Mouse (Mus musculus): ENCODE data around the gene D630045J12Rik. TPM values are rescaled to one million over a fixed set of nuclear protein-coding genes. Genes with fewer than 3 reads are reported as not detected.

Gene D630045J12Rik
- 4.1 and 6.3 TPM in 2 replicates for total RNA-seq (2012; rRNA removed)

GRCm38 (mm10) chr6:38253736-38254641 lies at the start of gene D630045J12Rik:
D630045J12Rik (minus strand) TSS chr6:38254009.
- Histone ChIP-seq H3K36me3 (ENCODE audit: control insufficient read depth, insufficient read depth, low read length, poor library complexity, severe bottlenecking) (no peaks in the 10 kb centered on the region), H3K4me3 (ENCODE audit: insufficient read depth in 1 of 2, low read depth in 1 of 2, low read length in 2 of 2, poor library complexity in 1 of 2, severe bottlenecking in 1 of 2) (peak within 1 kb of the TSS; percentile 83 to 93), H3K9me3 (ENCODE audit: control insufficient read depth, insufficient read depth, low read depth, low read length) (no peaks in the 10 kb centered on the region), H3K4me1 (ENCODE audit: control insufficient read depth in 2 of 2, insufficient read depth in 2 of 2, low read length in 2 of 2, poor library complexity in 1 of 2) (peaks cover 2 to 3% of the 10 kb centered on the region in 2 experiments; a peak in 1 of 4 replicates), H3K9ac (ENCODE audit: insufficient read depth, low read depth, low read length, poor library complexity, severe bottlenecking) (peak within 1 kb of the TSS; percentile 81), H3K27ac (ENCODE audit: insufficient read depth, low read depth, low read length, poor library complexity, severe bottlenecking) (no peak within 1 kb of the TSS)
- no peak for DNase-seq (ENCODE audit: low read depth, low spot score)
- TF ChIP-seq CHD2 (IDR thresholded peaks at IDR 0.05; ENCODE audit: low read depth, low read length) (no peak), ZNF384 (IDR thresholded peaks at IDR 0.05; ENCODE audit: low read depth, low read length) (no peak), ZC3H11A (IDR thresholded peaks at IDR 0.05; ENCODE audit: borderline replicate concordance, low read depth, low read length) (no peak), HCFC1 (IDR thresholded peaks at IDR 0.05; ENCODE audit: borderline replicate concordance, insufficient read depth, low read length) (no peak), MAFK (IDR thresholded peaks at IDR 0.05; ENCODE audit: insufficient read depth, low read depth, low read length) (no peak)
- in situ Hi-C loops (cut with MboI; ENCODE audit: low sequenced_read_pairs in 2 of 2, unreplicated experiment in 2 of 2): no loop called here

GRCm38 (mm10) chr6:38298761-38299401 lies 45.1 kb upstream of the D630045J12Rik start, which contains the start of gene Zc3hav1l:
Zc3hav1l (minus strand) TSS chr6:38299259.
- in situ Hi-C loops (cut with MboI; ENCODE audit: low sequenced_read_pairs in 2 of 2, unreplicated experiment in 2 of 2): no loop called here
- Histone ChIP-seq H3K9ac (ENCODE audit: insufficient read depth, low read depth, low read length, poor library complexity, severe bottlenecking) (peak within 1 kb of the TSS; percentile 77), H3K4me3 (ENCODE audit: insufficient read depth in 1 of 2, low read depth in 1 of 2, low read length in 2 of 2, poor library complexity in 1 of 2, severe bottlenecking in 1 of 2) (peak within 1 kb of the TSS; percentile 79 to 91), H3K36me3 (ENCODE audit: control insufficient read depth, insufficient read depth, low read length, poor library complexity, severe bottlenecking) (peaks cover 5% of the 10 kb centered on the region), H3K27ac (ENCODE audit: insufficient read depth, low read depth, low read length, poor library complexity, severe bottlenecking) (no peak within 1 kb of the TSS), H3K4me1 (ENCODE audit: control insufficient read depth in 2 of 2, insufficient read depth in 2 of 2, low read length in 2 of 2, poor library complexity in 1 of 2) (no peaks in the 10 kb centered on the region; a peak in 1 of 4 replicates), H3K9me3 (ENCODE audit: control insufficient read depth, insufficient read depth, low read depth, low read length) (no peaks in the 10 kb centered on the region)
- DNase-seq (ENCODE audit: low read depth, low spot score): peak; percentile 63
- no peak for TF ChIP-seq ZC3H11A (IDR thresholded peaks at IDR 0.05; ENCODE audit: borderline replicate concordance, low read depth, low read length)
- TF ChIP-seq HCFC1 (IDR thresholded peaks at IDR 0.05; ENCODE audit: borderline replicate concordance, insufficient read depth, low read length): no peak
- TF ChIP-seq MAFK (IDR thresholded peaks at IDR 0.05; ENCODE audit: insufficient read depth, low read depth, low read length): no peak
- no peak for TF ChIP-seq CHD2 (IDR thresholded peaks at IDR 0.05; ENCODE audit: low read depth, low read length)
- TF ChIP-seq ZNF384 (IDR thresholded peaks at IDR 0.05; ENCODE audit: low read depth, low read length): no peak

GRCm38 (mm10) chr6:38298246-38298635 lies 44.4 kb upstream of the D630045J12Rik start:
- H3K36me3 ChIP-seq (ENCODE audit: control insufficient read depth, insufficient read depth, low read length, poor library complexity, severe bottlenecking): peaks cover 5% of the 10 kb centered on the region
- no peak overlapping the region for H3K27ac ChIP-seq (ENCODE audit: insufficient read depth, low read depth, low read length, poor library complexity, severe bottlenecking)
- TF ChIP-seq ZNF384 (IDR thresholded peaks at IDR 0.05; ENCODE audit: low read depth, low read length) (no peak), CHD2 (IDR thresholded peaks at IDR 0.05; ENCODE audit: low read depth, low read length) (no peak), HCFC1 (IDR thresholded peaks at IDR 0.05; ENCODE audit: borderline replicate concordance, insufficient read depth, low read length) (no peak), ZC3H11A (IDR thresholded peaks at IDR 0.05; ENCODE audit: borderline replicate concordance, low read depth, low read length) (no peak), MAFK (IDR thresholded peaks at IDR 0.05; ENCODE audit: insufficient read depth, low read depth, low read length) (no peak)
- in situ Hi-C loops (cut with MboI; ENCODE audit: low sequenced_read_pairs in 2 of 2, unreplicated experiment in 2 of 2): no loop called here
- H3K4me1 ChIP-seq (ENCODE audit: control insufficient read depth in 2 of 2, insufficient read depth in 2 of 2, low read length in 2 of 2, poor library complexity in 1 of 2): no peaks in the 10 kb centered on the region; a peak in 1 of 4 replicates
- peak; percentile 13 for DNase-seq (ENCODE audit: low read depth, low spot score)
- H3K9me3 ChIP-seq (ENCODE audit: control insufficient read depth, insufficient read depth, low read depth, low read length): no peaks in the 10 kb centered on the region
- H3K9ac ChIP-seq (ENCODE audit: insufficient read depth, low read depth, low read length, poor library complexity, severe bottlenecking): peak overlapping the region; percentile 77
- H3K4me3 ChIP-seq (ENCODE audit: insufficient read depth in 1 of 2, low read depth in 1 of 2, low read length in 2 of 2, poor library complexity in 1 of 2, severe bottlenecking in 1 of 2): peak overlapping the region; percentile 79 to 91

- no peak overlapping the region for H3K9ac ChIP-seq (ENCODE audit: insufficient read depth, low read depth, low read length, poor library complexity, severe bottlenecking)
- H3K4me3 ChIP-seq (ENCODE audit: insufficient read depth in 1 of 2, low read depth in 1 of 2, low read length in 2 of 2, poor library complexity in 1 of 2, severe bottlenecking in 1 of 2): peak overlapping the region; percentile 79 to 91; a peak in 2 of 4 replicates
- H3K4me1 ChIP-seq (ENCODE audit: control insufficient read depth in 2 of 2, insufficient read depth in 2 of 2, low read length in 2 of 2, poor library complexity in 1 of 2): peaks cover 0 to under 1% of the 10 kb centered on the region in 2 experiments; a peak in 2 of 4 replicates
- H3K36me3 ChIP-seq (ENCODE audit: control insufficient read depth, insufficient read depth, low read length, poor library complexity, severe bottlenecking): peaks cover 5% of the 10 kb centered on the region
- no peak for TF ChIP-seq MAFK (IDR thresholded peaks at IDR 0.05; ENCODE audit: insufficient read depth, low read depth, low read length)
- TF ChIP-seq ZC3H11A (IDR thresholded peaks at IDR 0.05; ENCODE audit: borderline replicate concordance, low read depth, low read length): no peak
- no peak for TF ChIP-seq HCFC1 (IDR thresholded peaks at IDR 0.05; ENCODE audit: borderline replicate concordance, insufficient read depth, low read length)
- peak; percentile 50; the same call in 1 of the 2 replicates for TF ChIP-seq ZNF384 (IDR thresholded peaks at IDR 0.05; ENCODE audit: low read depth, low read length)
- no peak for TF ChIP-seq CHD2 (IDR thresholded peaks at IDR 0.05; ENCODE audit: low read depth, low read length)
- no peaks in the 10 kb centered on the region for H3K9me3 ChIP-seq (ENCODE audit: control insufficient read depth, insufficient read depth, low read depth, low read length)
- H3K27ac ChIP-seq (ENCODE audit: insufficient read depth, low read depth, low read length, poor library complexity, severe bottlenecking): no peak overlapping the region
- in situ Hi-C loops (cut with MboI; ENCODE audit: low sequenced_read_pairs in 2 of 2, unreplicated experiment in 2 of 2): no loop called here
- DNase-seq (ENCODE audit: low read depth, low spot score): peak; percentile 7
These were observed 43.9 kb upstream of the D630045J12Rik start for GRCm38 (mm10) chr6:38297580-38298245.

All from ES-E14 (cell line).